Mouse (Mus musculus): ENCODE results near the gene Nat8f2. TPM values are rescaled to one million over a fixed set of nuclear protein-coding genes. Genes with fewer than 3 reads are reported as not detected.
A peak's percentile ranks its signal among the peaks of the same experiment; 100 is the strongest.
"Not testable (repeated sequence)": the region's sequence is repeated elsewhere in the genome, so short reads cannot be mapped to it uniquely, and the experiment has no call there.

Nat8f2 gene
- polyA plus RNA-seq, 1 experiment from 2014 or later = not detected

- not testable (repeated sequence) for H3K36me3 ChIP-seq (ENCODE audit: control insufficient read depth, insufficient read depth, low read length); ATAC-seq (replicated peaks; ENCODE audit: low FRiP score); H3K4me1 ChIP-seq (replicated peaks; ENCODE audit: control insufficient read depth, insufficient read depth, low read length); DNase-seq (ENCODE audit: low spot score); H3K9me3 ChIP-seq (ENCODE audit: control insufficient read depth, low read length); H3K27ac ChIP-seq (ENCODE audit: low read depth, low read length); H3K9ac ChIP-seq (ENCODE audit: low read depth, low read length); H3K27me3 ChIP-seq (replicated peaks; ENCODE audit: control insufficient read depth, insufficient read depth, low read length); H3K4me2 ChIP-seq; H3K4me3 ChIP-seq (ENCODE audit: low read depth, low read length)
- 69% methylated on average over 2 of the region's 2 CpGs for WGBS
Measured at GRCm38 (mm10) chr6:85906911-85907351, 38.0 kb upstream of the Nat8f2 start.

- not testable (repeated sequence) for H3K27ac ChIP-seq (ENCODE audit: low read depth, low read length)
- peak within 1 kb of the TSS; percentile 38 for H3K4me3 ChIP-seq (ENCODE audit: low read depth, low read length)
- WGBS = 15% methylated on average over 20 of the region's 20 CpGs
Measured at GRCm38 (mm10) chr6:85904642-85905061, 35.7 kb upstream of the Nat8f2 start, which contains the start of gene Nat8f4. Nat8f4 (minus strand) TSS chr6:85904884.

GRCm38 (mm10) chr6:85902303-85902702 is 33.3 kb upstream of the Nat8f2 start:
- H3K4me1 ChIP-seq (replicated peaks; ENCODE audit: control insufficient read depth, insufficient read depth, low read length) = no peaks in the 10 kb centered on the region
- no peak overlapping the region for H3K4me3 ChIP-seq (ENCODE audit: low read depth, low read length)
- no peaks in the 10 kb centered on the region for H3K27me3 ChIP-seq (replicated peaks; ENCODE audit: control insufficient read depth, insufficient read depth, low read length)
- H3K9me3 ChIP-seq (ENCODE audit: control insufficient read depth, low read length) = no peaks in the 10 kb centered on the region
- H3K9ac ChIP-seq (ENCODE audit: low read depth, low read length) = no peak overlapping the region
- H3K36me3 ChIP-seq (ENCODE audit: control insufficient read depth, insufficient read depth, low read length) = no peaks in the 10 kb centered on the region
- H3K27ac ChIP-seq (ENCODE audit: low read depth, low read length) = no peak overlapping the region
- 70% methylated on average over 2 of the region's 2 CpGs for WGBS
- no peak for ATAC-seq (replicated peaks; ENCODE audit: low FRiP score)
- no peak for DNase-seq (ENCODE audit: low spot score)
- H3K4me2 ChIP-seq = no peak overlapping the region

More at GRCm38 (mm10) chr6:85904642-85905061, 35.7 kb upstream of the Nat8f2 start, which contains the start of gene Nat8f4:
- peak within 1 kb of the TSS; percentile 49 for H3K4me2 ChIP-seq
- ATAC-seq (replicated peaks; ENCODE audit: low FRiP score) (peak; percentile 82), DNase-seq (ENCODE audit: low spot score) (peak; percentile 57)
- not testable (repeated sequence) for H3K36me3 ChIP-seq (ENCODE audit: control insufficient read depth, insufficient read depth, low read length); H3K9me3 ChIP-seq (ENCODE audit: control insufficient read depth, low read length); H3K27me3 ChIP-seq (replicated peaks; ENCODE audit: control insufficient read depth, insufficient read depth, low read length); H3K4me1 ChIP-seq (replicated peaks; ENCODE audit: control insufficient read depth, insufficient read depth, low read length); H3K9ac ChIP-seq (ENCODE audit: low read depth, low read length)

GRCm38 (mm10) chr6:85898596-85899475 is 29.9 kb upstream of the Nat8f2 start:
- not testable (repeated sequence) for H3K9me3 ChIP-seq (ENCODE audit: control insufficient read depth, low read length); ATAC-seq (replicated peaks; ENCODE audit: low FRiP score)
- WGBS = 69% methylated on average over 6 of the region's 8 CpGs

GRCm38 (mm10) chr6:85895061-85895648 is 26.2 kb upstream of the Nat8f2 start:
- not testable (repeated sequence) for ATAC-seq (replicated peaks; ENCODE audit: low FRiP score); H3K27me3 ChIP-seq (replicated peaks; ENCODE audit: control insufficient read depth, insufficient read depth, low read length); H3K4me1 ChIP-seq (replicated peaks; ENCODE audit: control insufficient read depth, insufficient read depth, low read length); H3K36me3 ChIP-seq (ENCODE audit: control insufficient read depth, insufficient read depth, low read length); H3K9me3 ChIP-seq (ENCODE audit: control insufficient read depth, low read length); H3K9ac ChIP-seq (ENCODE audit: low read depth, low read length); H3K4me2 ChIP-seq; H3K27ac ChIP-seq (ENCODE audit: low read depth, low read length); DNase-seq (ENCODE audit: low spot score); H3K4me3 ChIP-seq (ENCODE audit: low read depth, low read length)
- WGBS = 73% methylated on average over 25 of the region's 25 CpGs

More at GRCm38 (mm10) chr6:85898596-85899475, 29.9 kb upstream of the Nat8f2 start:
- not testable (repeated sequence) for DNase-seq (ENCODE audit: low spot score); H3K27me3 ChIP-seq (replicated peaks; ENCODE audit: control insufficient read depth, insufficient read depth, low read length); H3K4me2 ChIP-seq; H3K27ac ChIP-seq (ENCODE audit: low read depth, low read length); H3K4me3 ChIP-seq (ENCODE audit: low read depth, low read length); H3K4me1 ChIP-seq (replicated peaks; ENCODE audit: control insufficient read depth, insufficient read depth, low read length); H3K36me3 ChIP-seq (ENCODE audit: control insufficient read depth, insufficient read depth, low read length); H3K9ac ChIP-seq (ENCODE audit: low read depth, low read length)

- no peak overlapping the region for H3K4me3 ChIP-seq (ENCODE audit: low read depth, low read length)
- H3K4me1 ChIP-seq (replicated peaks; ENCODE audit: control insufficient read depth, insufficient read depth, low read length) = no peaks in the 10 kb centered on the region
- no peak for DNase-seq (ENCODE audit: low spot score)
- WGBS = 96% methylated on average over 2 of the region's 2 CpGs
- no peaks in the 10 kb centered on the region for H3K36me3 ChIP-seq (ENCODE audit: control insufficient read depth, insufficient read depth, low read length)
- no peak overlapping the region for H3K9ac ChIP-seq (ENCODE audit: low read depth, low read length)
- no peak overlapping the region for H3K4me2 ChIP-seq
- H3K27me3 ChIP-seq (replicated peaks; ENCODE audit: control insufficient read depth, insufficient read depth, low read length) = no peaks in the 10 kb centered on the region
- H3K27ac ChIP-seq (ENCODE audit: low read depth, low read length) = no peak overlapping the region
- no peak for ATAC-seq (replicated peaks; ENCODE audit: low FRiP score)
- peaks cover 2% of the 10 kb centered on the region; the same call in 1 of the 2 replicates for H3K9me3 ChIP-seq (ENCODE audit: control insufficient read depth, low read length)
Measured at GRCm38 (mm10) chr6:85888961-85889360, 20.0 kb upstream of the Nat8f2 start.

GRCm38 (mm10) chr6:85884311-85884710 is 15.4 kb upstream of the Nat8f2 start:
- no peak overlapping the region for H3K4me2 ChIP-seq
- H3K36me3 ChIP-seq (ENCODE audit: control insufficient read depth, insufficient read depth, low read length) = no peaks in the 10 kb centered on the region
- H3K9me3 ChIP-seq (ENCODE audit: control insufficient read depth, low read length) = peaks cover 3% of the 10 kb centered on the region; the same call in 1 of the 2 replicates
- no peak overlapping the region for H3K4me3 ChIP-seq (ENCODE audit: low read depth, low read length)
- WGBS = 75% methylated on average over 1 of the region's 1 CpGs
- no peak overlapping the region for H3K27ac ChIP-seq (ENCODE audit: low read depth, low read length)
- ATAC-seq (replicated peaks; ENCODE audit: low FRiP score) (no peak), DNase-seq (ENCODE audit: low spot score) (no peak)
- H3K27me3 ChIP-seq (replicated peaks; ENCODE audit: control insufficient read depth, insufficient read depth, low read length) = no peaks in the 10 kb centered on the region
- H3K4me1 ChIP-seq (replicated peaks; ENCODE audit: control insufficient read depth, insufficient read depth, low read length) = no peaks in the 10 kb centered on the region
- no peak overlapping the region for H3K9ac ChIP-seq (ENCODE audit: low read depth, low read length)

GRCm38 (mm10) chr6:85883246-85883645 is 14.3 kb upstream of the Nat8f2 start:
- not testable (repeated sequence) for H3K27me3 ChIP-seq (replicated peaks; ENCODE audit: control insufficient read depth, insufficient read depth, low read length); H3K4me2 ChIP-seq; H3K27ac ChIP-seq (ENCODE audit: low read depth, low read length); DNase-seq (ENCODE audit: low spot score); H3K9me3 ChIP-seq (ENCODE audit: control insufficient read depth, low read length); ATAC-seq (replicated peaks; ENCODE audit: low FRiP score); H3K4me1 ChIP-seq (replicated peaks; ENCODE audit: control insufficient read depth, insufficient read depth, low read length); H3K4me3 ChIP-seq (ENCODE audit: low read depth, low read length); H3K36me3 ChIP-seq (ENCODE audit: control insufficient read depth, insufficient read depth, low read length); H3K9ac ChIP-seq (ENCODE audit: low read depth, low read length)
- WGBS = 87% methylated on average over 9 of the region's 9 CpGs

Data from liver, embryonic 11.5 days (tissue).